Mouse (Mus musculus) embryonic facial prominence, embryonic 11.5 days (tissue): ENCODE results near the gene Cftr. TPM values are rescaled to one million over a fixed set of nuclear protein-coding genes. Genes with fewer than 3 reads are reported as not detected.

Experiments used
- ATAC-seq: fragments of 200-750 bp; cut with Nextera tagmentation; replicated peaks from 2 replicates; pipeline ENCODE4 v1.8.0; 2017; ENCODE audit warnings: low read depth; ENCODE audit not compliant: insufficient number of reproducible peaks, low FRiP score, low TSS enrichment
- DNase-seq: peaks from one replicate; pipeline ENCODE4 v3.0.0-alpha.2; 2015; ENCODE audit warnings: low spot score
- H3K27ac ChIP-seq: fragments of 300-500 bp; sonication (generic); replicated peaks from 2 replicates; pipeline ENCODE4 v1.5.1; 2014; ENCODE audit warnings: mild to moderate bottlenecking, low read depth, low read length, control low read depth
- H3K27me3 ChIP-seq: fragments of 300-500 bp; sonication (generic); 2 replicates; pipeline ENCODE4 v1.6.1; 2014; ENCODE audit warnings: mild to moderate bottlenecking, low read length, moderate library complexity, mixed read lengths; ENCODE audit not compliant: control insufficient read depth, insufficient read depth
- H3K36me3 ChIP-seq: fragments of 300-500 bp; sonication (generic); replicated peaks from 2 replicates; pipeline ENCODE4 v1.6.1; 2014; ENCODE audit warnings: low read depth, mild to moderate bottlenecking, low read length, moderate library complexity, mixed read lengths; ENCODE audit not compliant: control insufficient read depth, insufficient read depth
- H3K4me1 ChIP-seq: fragments of 300-500 bp; sonication (generic); 2 replicates; pipeline ENCODE4 v1.6.1; 2014; ENCODE audit warnings: low read length, mixed read lengths; ENCODE audit not compliant: control insufficient read depth, insufficient read depth
- H3K4me2 ChIP-seq: fragments of 300-500 bp; sonication (generic); 2 replicates; pipeline ENCODE4 v1.6.1; 2014; ENCODE audit warnings: low read depth, mild to moderate bottlenecking, control low read depth, low read length, moderate library complexity
- H3K4me3 ChIP-seq: fragments of 300-500 bp; sonication (generic); 2 replicates; pipeline ENCODE4 v1.5.1; 2014; ENCODE audit warnings: low read depth, low read length, control low read depth
- H3K9ac ChIP-seq: fragments of 300-500 bp; sonication (generic); replicated peaks from 2 replicates; pipeline ENCODE4 v1.6.1; 2014; ENCODE audit warnings: mild to moderate bottlenecking, control low read depth, low read length
- H3K9me3 ChIP-seq: fragments of 300-500 bp; sonication (generic); replicated peaks from 2 replicates; pipeline ENCODE4 v1.6.1; 2016; ENCODE audit warnings: mild to moderate bottlenecking, low read length, inconsistent platforms, mixed read lengths; ENCODE audit not compliant: control insufficient read depth
- WGBS: fragments of 180-500 bp; shearing (Covaris S2); extraction: QIAGEN DNeasy Blood & Tissue Kit; methylation state at CpG from one replicate; pipeline ENCODE4 v1.1.7; 2014; 5-methylcytosine and 5-hydroxymethylcytosine counted together
- polyA plus RNA-seq: library from polyadenylated mRNA; unstranded; fragments of >200 nt; fragmentation: Nextera tagmentation; extraction: Ambion mirVana; gene quantifications from 2 replicates; pipeline ENCODE4 v1.2.1, GENCODE M21; 2014

The Cftr gene
- polyA plus RNA-seq, result 0.15 and 0.17 TPM in 2 replicates

DNA sequence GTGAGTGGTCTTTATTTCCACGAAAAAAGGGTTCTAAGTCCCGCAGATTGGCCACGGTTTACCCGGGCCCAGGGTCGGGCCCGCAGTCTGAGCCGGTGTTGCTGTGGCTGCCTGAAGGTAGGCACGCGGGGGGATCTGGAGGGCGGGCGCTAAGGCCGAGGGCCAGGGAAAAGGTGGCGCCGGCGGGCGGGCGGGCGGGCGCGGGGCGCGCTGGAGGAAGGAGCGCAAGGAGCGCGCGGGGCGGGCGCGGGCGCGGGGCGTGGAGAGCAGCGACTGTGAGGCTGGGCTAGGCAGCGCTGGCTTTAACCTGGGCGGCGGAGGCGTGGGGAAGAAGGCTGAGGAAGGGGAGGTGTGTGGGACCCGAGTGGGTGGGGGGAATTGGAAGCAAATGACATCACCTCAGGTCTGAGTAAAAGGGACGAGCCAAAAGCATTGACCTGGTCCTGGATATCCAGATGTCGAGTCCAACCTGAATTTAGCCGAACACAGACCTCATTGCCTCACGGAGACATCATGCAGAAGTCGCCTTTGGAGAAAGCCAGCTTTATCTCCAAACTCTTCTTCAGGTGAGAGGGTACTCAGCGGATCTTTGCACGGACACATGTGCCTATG, at the start of gene Cftr:
Cftr (plus strand) TSS at position 377 of the 612 bp plus-strand sequence.
- WGBS, result under 1% methylated on average over 23 of the region's 45 CpGs
- ATAC-seq, result peak; percentile 75
- peak within 1 kb of the TSS; percentile 74 for H3K4me2 ChIP-seq
- DNase-seq, result peak; percentile 58
- H3K4me1 ChIP-seq, result no peaks in the 10 kb centered on the region
- peak within 1 kb of the TSS; percentile 54 for H3K9ac ChIP-seq
- H3K27me3 ChIP-seq, result no peaks in the 10 kb centered on the region
- no peak within 1 kb of the TSS for H3K27ac ChIP-seq
- no peaks in the 10 kb centered on the region for H3K36me3 ChIP-seq
- H3K4me3 ChIP-seq, result peak within 1 kb of the TSS; percentile 44
- H3K9me3 ChIP-seq, result no peaks in the 10 kb centered on the region

DNA sequence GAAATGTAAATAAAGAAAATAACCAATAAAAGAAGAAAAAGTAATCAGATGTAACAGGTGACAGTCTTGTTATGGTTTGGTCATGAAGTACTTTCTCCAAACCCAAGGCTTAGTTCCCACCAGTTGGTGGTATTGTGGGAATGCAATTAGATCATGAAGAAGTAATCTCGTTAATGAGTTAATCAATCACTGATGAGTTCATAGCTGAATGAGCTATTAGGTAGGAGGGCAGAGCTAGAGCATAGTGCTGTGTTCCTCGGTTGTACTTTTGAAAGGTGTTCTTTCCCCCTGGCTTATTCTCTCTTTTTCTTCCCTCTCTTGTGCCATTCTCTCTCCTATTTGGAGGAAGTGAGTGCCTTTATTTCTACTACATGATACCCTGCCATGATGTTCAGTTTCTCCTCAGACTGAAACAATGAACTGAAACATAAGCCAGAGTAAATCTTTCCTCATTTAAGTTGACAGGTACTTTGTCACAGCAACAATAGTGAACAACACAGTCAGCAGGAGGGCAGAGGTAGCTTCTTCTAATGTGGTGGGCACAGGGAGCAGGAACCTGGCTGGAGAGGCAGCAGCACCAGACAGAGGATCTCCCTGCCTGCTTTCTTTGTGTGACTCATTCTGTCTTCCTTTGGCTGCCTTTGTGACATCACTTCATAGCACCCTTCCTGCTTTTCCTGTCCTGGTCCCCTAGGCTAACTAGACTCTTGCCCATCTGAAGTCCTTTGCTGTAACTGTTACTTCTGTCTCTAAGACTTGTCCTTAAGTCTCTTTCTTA, 43.1 kb upstream of the Cftr start:
- no peaks in the 10 kb centered on the region for H3K4me1 ChIP-seq
- no peak overlapping the region for H3K4me2 ChIP-seq
- DNase-seq (no peak), ATAC-seq (no peak)
- H3K9me3 ChIP-seq, result no peaks in the 10 kb centered on the region
- no peak overlapping the region for H3K4me3 ChIP-seq
- no peak overlapping the region for H3K27ac ChIP-seq
- no peaks in the 10 kb centered on the region for H3K36me3 ChIP-seq
- H3K27me3 ChIP-seq, result no peaks in the 10 kb centered on the region
- no peak overlapping the region for H3K9ac ChIP-seq
- 55% methylated on average over 2 of the region's 2 CpGs for WGBS

DNA sequence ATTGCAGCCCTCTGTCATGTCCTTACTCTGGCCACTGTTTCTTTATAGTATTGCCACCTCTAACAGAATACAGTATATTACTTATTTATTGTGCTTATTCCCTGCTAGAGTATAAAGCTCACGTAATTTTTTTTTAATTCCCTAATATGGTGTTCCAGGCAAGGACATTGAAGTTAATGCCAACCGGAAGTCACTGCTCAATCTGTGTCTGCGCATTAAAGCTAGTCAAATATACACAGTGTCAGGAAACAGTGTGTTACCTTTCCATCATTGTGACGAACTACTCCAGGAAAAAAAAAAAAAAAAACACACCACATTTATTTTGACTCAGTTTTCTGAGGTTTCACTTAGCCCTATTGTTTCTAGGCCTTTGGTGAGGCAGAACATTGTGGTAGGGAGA, 42.4 kb upstream of the Cftr start:
- H3K9me3 ChIP-seq, result no peaks in the 10 kb centered on the region
- 78% methylated on average over 4 of the region's 4 CpGs for WGBS

DNA sequence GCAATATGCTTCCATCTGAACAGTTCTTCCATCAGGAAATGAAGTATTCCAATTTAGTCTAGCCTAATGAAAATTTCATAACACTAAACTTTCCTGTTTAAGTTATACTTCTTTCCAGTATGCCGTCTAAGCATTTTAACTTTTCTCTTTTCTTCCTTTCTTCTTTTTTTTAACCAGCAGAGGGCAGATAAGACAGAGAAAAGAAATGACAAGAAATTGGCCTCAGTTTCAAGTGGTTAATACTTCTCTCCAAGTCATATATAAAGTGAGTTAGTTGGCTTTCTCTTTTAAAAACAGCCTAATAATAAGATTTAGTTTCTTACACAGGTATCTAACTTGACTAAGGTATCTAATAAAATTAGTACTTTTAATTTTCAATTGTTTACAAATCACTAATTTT, 35.2 kb upstream of the Cftr start:
- no peak for ATAC-seq
- no peaks in the 10 kb centered on the region for H3K9me3 ChIP-seq
- H3K36me3 ChIP-seq, result no peaks in the 10 kb centered on the region
- no peak overlapping the region for H3K9ac ChIP-seq
- H3K27ac ChIP-seq, result no peak overlapping the region
- 47% methylated on average over 1 of the region's 1 CpGs for WGBS
- no peaks in the 10 kb centered on the region for H3K4me1 ChIP-seq
- DNase-seq, result peak; percentile 15
- H3K27me3 ChIP-seq, result no peaks in the 10 kb centered on the region
- H3K4me2 ChIP-seq, result no peak overlapping the region
- no peak overlapping the region for H3K4me3 ChIP-seq

More for the DNA sequence above, 42.4 kb upstream of the Cftr start:
- Histone ChIP-seq H3K27me3 (no peaks in the 10 kb centered on the region), H3K36me3 (no peaks in the 10 kb centered on the region), H3K27ac (no peak overlapping the region), H3K4me3 (no peak overlapping the region), H3K4me1 (no peaks in the 10 kb centered on the region), H3K9ac (no peak overlapping the region), H3K4me2 (no peak overlapping the region)
- no peak for DNase-seq
- ATAC-seq, result no peak

DNA sequence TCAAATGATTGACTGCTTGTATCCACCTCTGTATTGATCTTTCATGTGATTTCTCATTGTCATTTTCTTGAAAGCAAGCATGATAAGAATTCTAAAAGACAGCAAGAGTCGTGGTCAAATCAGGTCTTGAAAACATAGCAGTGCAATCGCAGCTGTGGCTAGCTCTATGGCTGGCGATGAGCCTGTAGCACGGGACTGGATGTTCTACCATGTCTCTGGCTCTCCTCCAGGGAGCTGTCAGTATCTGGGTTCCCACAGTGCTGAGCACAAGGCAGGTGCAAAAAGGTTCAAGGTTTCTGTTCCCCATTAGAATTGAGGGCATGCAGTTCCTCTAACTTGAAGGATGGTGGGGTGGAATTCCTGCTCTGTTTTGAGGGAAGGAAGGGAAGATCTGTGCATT, 17.5 kb upstream of the Cftr start:
- H3K27me3 ChIP-seq, result no peaks in the 10 kb centered on the region
- 84% methylated on average over 4 of the region's 4 CpGs for WGBS
- no peak for ATAC-seq

DNA sequence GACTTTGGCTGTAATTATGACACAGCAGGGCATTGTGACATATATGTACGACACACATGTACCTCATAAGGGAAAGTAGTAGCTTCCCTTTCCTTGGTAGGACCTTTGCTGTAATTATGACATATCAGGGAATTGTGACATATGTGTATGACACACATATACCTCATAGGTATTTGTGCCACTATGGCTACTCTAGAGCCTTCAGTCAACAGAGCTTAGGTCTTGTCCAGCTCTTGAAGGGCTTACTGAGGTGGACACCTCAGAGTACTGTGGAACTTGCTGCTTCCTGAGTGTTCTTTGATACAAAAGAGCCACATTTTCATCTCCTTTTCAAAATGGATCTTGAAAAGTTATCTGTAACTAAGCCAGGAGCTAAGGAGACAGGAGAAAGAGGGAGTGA, 869 bp upstream of the Cftr start:
- no peak overlapping the region for H3K4me2 ChIP-seq
- DNase-seq (no peak), ATAC-seq (no peak)
- no peak overlapping the region for H3K4me3 ChIP-seq
- H3K9ac ChIP-seq, result no peak overlapping the region
- H3K27ac ChIP-seq, result no peak overlapping the region
- H3K36me3 ChIP-seq, result no peaks in the 10 kb centered on the region
- H3K4me1 ChIP-seq, result no peaks in the 10 kb centered on the region
- WGBS, result 84% methylated on average over 1 of the region's 1 CpGs
- no peaks in the 10 kb centered on the region for H3K9me3 ChIP-seq
- H3K27me3 ChIP-seq, result no peaks in the 10 kb centered on the region

More for the DNA sequence above, 17.5 kb upstream of the Cftr start:
- Histone ChIP-seq H3K36me3 (no peaks in the 10 kb centered on the region), H3K4me2 (no peak overlapping the region), H3K27ac (no peak overlapping the region), H3K9ac (no peak overlapping the region), H3K4me3 (no peak overlapping the region), H3K4me1 (no peaks in the 10 kb centered on the region), H3K9me3 (no peaks in the 10 kb centered on the region)
- DNase-seq, result no peak

DNA sequence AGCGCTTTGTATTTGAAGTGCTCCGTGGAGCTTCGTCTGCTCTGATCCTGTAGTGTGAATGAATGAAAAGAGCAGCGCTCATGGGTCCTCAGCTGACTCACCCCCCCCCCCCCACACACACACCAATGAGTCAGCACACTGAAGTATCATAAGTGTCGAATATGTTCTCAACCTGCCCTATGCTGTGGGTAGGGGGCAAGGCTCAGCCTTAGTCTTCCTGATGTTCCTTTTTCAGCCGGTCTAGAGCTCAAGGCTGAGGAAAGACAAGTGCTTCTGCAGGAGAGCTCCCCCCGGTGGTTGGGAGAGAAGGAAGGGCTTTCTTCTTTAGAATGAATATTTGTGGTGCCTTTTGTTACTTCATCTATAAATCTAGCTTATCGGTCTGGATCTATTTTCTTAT, 1.1 kb downstream of the Cftr start:
- H3K4me3 ChIP-seq, result no peak overlapping the region
- WGBS, result 56% methylated on average over 8 of the region's 8 CpGs
- H3K36me3 ChIP-seq, result no peaks in the 10 kb centered on the region
- DNase-seq, result peak; percentile 21
- H3K9ac ChIP-seq, result no peak overlapping the region
- H3K27me3 ChIP-seq, result no peaks in the 10 kb centered on the region
- no peaks in the 10 kb centered on the region for H3K9me3 ChIP-seq
- H3K4me1 ChIP-seq, result no peaks in the 10 kb centered on the region
- no peak; the same call in 1 of the 2 replicates for ATAC-seq
- H3K27ac ChIP-seq, result no peak overlapping the region
- no peak overlapping the region for H3K4me2 ChIP-seq

DNA sequence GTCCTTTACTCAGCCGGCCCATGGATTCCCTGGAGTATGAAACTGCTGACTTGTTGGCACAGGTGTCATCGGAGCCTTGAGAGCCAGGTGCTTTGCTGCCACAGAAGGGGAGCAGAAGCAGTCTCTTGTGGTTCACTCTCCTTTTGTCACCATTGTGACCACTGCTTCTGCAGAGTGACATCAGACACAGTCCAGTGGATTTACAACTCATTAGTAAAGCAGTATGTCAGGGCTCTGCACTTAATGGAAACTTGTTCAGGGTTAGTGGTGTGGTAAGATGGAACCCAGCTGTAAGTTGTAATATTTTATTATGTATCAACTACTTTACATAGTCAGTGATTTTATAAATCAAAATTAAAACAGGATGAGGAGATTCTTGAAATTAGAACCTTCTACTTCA, 7.0 kb downstream of the Cftr start:
- no peaks in the 10 kb centered on the region for H3K4me1 ChIP-seq
- H3K4me3 ChIP-seq, result no peak overlapping the region
- H3K4me2 ChIP-seq, result no peak overlapping the region
- WGBS, result 73% methylated on average over 2 of the region's 2 CpGs
- no peak for ATAC-seq
- H3K27ac ChIP-seq, result no peak overlapping the region
- no peak overlapping the region for H3K9ac ChIP-seq
- H3K9me3 ChIP-seq, result no peaks in the 10 kb centered on the region
- H3K36me3 ChIP-seq, result no peaks in the 10 kb centered on the region
- no peak for DNase-seq
- H3K27me3 ChIP-seq, result no peaks in the 10 kb centered on the region
